Comparison of ENCODE assay signal across 25 mouse cellular contexts in genomic region chr9:75425796-75426391, GRCm38 (mm10). TPM values are rescaled to one million over a fixed set of nuclear protein-coding genes. Genes with fewer than 3 reads are reported as not detected.
DNase-seq lines count a peak whose midpoint lies in the region; ATAC-seq and TF ChIP-seq lines count a peak whose summit lies in the region.
"Had no signal": no experiment of that assay in that cellular context is flagged by ENCODE, and none has a peak within 500 bp of the region (broad histone marks: within the 10 kb centered on the region; RNA-seq: fewer than 3 reads in every experiment).

No protein-coding gene starts in this region.

- H3K9me3 ChIP-seq in kidney, embryonic 16.5 days (ENCODE audit: low read length), result no peaks in the 10 kb centered on the region
- no peaks in the 10 kb centered on the region for H3K9me3 ChIP-seq in midbrain, embryonic 11.5 days (ENCODE audit: control insufficient read depth, low read length)
- H3K9me3 ChIP-seq in midbrain, embryonic 15.5 days, result no peaks in the 10 kb centered on the region
- H3K9me3 ChIP-seq: embryonic facial prominence, embryonic 13.5 days; heart, embryonic 15.5 days; hindbrain, embryonic 15.5 days; liver, embryonic 13.5 days; midbrain, embryonic 12.5 days had no signal

- H3K4me2 ChIP-seq in kidney, embryonic 16.5 days (replicated peaks; ENCODE audit: low read depth, low read length), result no peak overlapping the region
- no peak overlapping the region for H3K4me2 ChIP-seq in midbrain, embryonic 11.5 days
- no peak overlapping the region for H3K4me2 ChIP-seq in midbrain, embryonic 15.5 days
- H3K4me2 ChIP-seq: embryonic facial prominence, embryonic 13.5 days; heart, embryonic 15.5 days; hindbrain, embryonic 15.5 days; liver, embryonic 13.5 days; midbrain, embryonic 12.5 days had no signal

- no peak overlapping the region for H3K4me3 ChIP-seq in kidney, embryonic 16.5 days (ENCODE audit: low read length)
- H3K4me3 ChIP-seq in midbrain, embryonic 11.5 days (ENCODE audit: low read depth, low read length), result no peak overlapping the region
- no peak overlapping the region for H3K4me3 ChIP-seq in midbrain, embryonic 15.5 days
- H3K4me3 ChIP-seq in embryonic fibroblast, embryonic 13.5 days (ENCODE audit: insufficient read depth, low read length), result no peak overlapping the region
- H3K4me3 ChIP-seq in cerebellum, adult 2 months (replicated peaks; ENCODE audit: insufficient read depth, low read depth, low read length), result no peak overlapping the region
- H3K4me3 ChIP-seq: embryonic facial prominence, embryonic 13.5 days; heart, embryonic 15.5 days; hindbrain, embryonic 15.5 days; liver, embryonic 13.5 days; midbrain, embryonic 12.5 days had no signal

- TF ChIP-seq POLR2A in embryonic fibroblast, embryonic 13.5 days (IDR thresholded peaks at IDR 0.05; ENCODE audit: low read depth, low read length), result no peak
- TF ChIP-seq POLR2A in cerebellum, adult 2 months (IDR thresholded peaks at IDR 0.05; ENCODE audit: borderline replicate concordance, insufficient read depth, low read length), result no peak

- no peak for DNase-seq in kidney, postnatal 25 days
- DNase-seq in midbrain, embryonic 11.5 days (ENCODE audit: low spot score, missing footprints), result peak; percentile 37
- no peak for DNase-seq in cerebellum, adult 2 months
- DNase-seq in cerebellum, postnatal 36 days, result no peak
- DNase-seq: adrenal gland, postnatal 36 days; cerebellum, adult 11-12 months; cerebellum, postnatal 14 days; embryo, embryonic 11 days; heart, postnatal 4 days; kidney, postnatal 10 days; layer of hippocampus, postnatal 36 days; liver, embryonic 13.5 days; right cerebral cortex, postnatal 14 days; thymus, adult 2 months; thymus, postnatal 4 days had no signal

- 0 out of 2 replicates have a peak, but pooled peaks have one; percentile 22 for ATAC-seq in kidney, embryonic 16.5 days (ENCODE audit: low FRiP score, low TSS enrichment)
- no peak for ATAC-seq in midbrain, embryonic 11.5 days (ENCODE audit: low FRiP score)
- no peak for ATAC-seq in midbrain, embryonic 15.5 days (replicated peaks)
- ATAC-seq: forebrain, embryonic 14.5 days; intestine, embryonic 16.5 days had no signal

- no peaks in the 10 kb centered on the region for H3K27me3 ChIP-seq in kidney, embryonic 16.5 days (ENCODE audit: insufficient read depth, low read length)
- no peaks in the 10 kb centered on the region for H3K27me3 ChIP-seq in midbrain, embryonic 11.5 days (ENCODE audit: control insufficient read depth, insufficient read depth, low read length)
- no peaks in the 10 kb centered on the region for H3K27me3 ChIP-seq in midbrain, embryonic 15.5 days (replicated peaks)
- no peaks in the 10 kb centered on the region for H3K27me3 ChIP-seq in cerebellum, adult 2 months (ENCODE audit: control insufficient read depth, insufficient read depth, low read length)
- H3K27me3 ChIP-seq: embryonic facial prominence, embryonic 13.5 days; heart, embryonic 15.5 days; hindbrain, embryonic 15.5 days; liver, embryonic 13.5 days; midbrain, embryonic 12.5 days had no signal

- H3K27ac ChIP-seq in kidney, embryonic 16.5 days (ENCODE audit: low read length), result no peak overlapping the region
- H3K27ac ChIP-seq in midbrain, embryonic 11.5 days (ENCODE audit: low read depth, low read length), result no peak overlapping the region
- H3K27ac ChIP-seq in midbrain, embryonic 15.5 days, result no peak overlapping the region
- H3K27ac ChIP-seq in embryonic fibroblast, embryonic 13.5 days (ENCODE audit: insufficient read depth, low read length), result peak overlapping the region; percentile 42; the same call in 1 of the 2 replicates
- no peak overlapping the region for H3K27ac ChIP-seq in cerebellum, adult 2 months (ENCODE audit: insufficient read depth, low read length)
- H3K27ac ChIP-seq: embryonic facial prominence, embryonic 13.5 days; heart, embryonic 15.5 days; hindbrain, embryonic 15.5 days; liver, embryonic 13.5 days; midbrain, embryonic 12.5 days; stomach, postnatal 0 days had no signal

- H3K9ac ChIP-seq in kidney, embryonic 16.5 days (replicated peaks; ENCODE audit: low read length), result no peak overlapping the region
- H3K9ac ChIP-seq in midbrain, embryonic 11.5 days (ENCODE audit: low read length), result no peak overlapping the region
- no peak overlapping the region for H3K9ac ChIP-seq in midbrain, embryonic 15.5 days
- H3K9ac ChIP-seq: embryonic facial prominence, embryonic 13.5 days; heart, embryonic 15.5 days; hindbrain, embryonic 15.5 days; liver, embryonic 13.5 days; midbrain, embryonic 12.5 days had no signal

- H3K4me1 ChIP-seq in kidney, embryonic 16.5 days (ENCODE audit: insufficient read depth, low read length), result no peaks in the 10 kb centered on the region
- H3K4me1 ChIP-seq in midbrain, embryonic 11.5 days (ENCODE audit: control insufficient read depth, insufficient read depth, low read length), result no peaks in the 10 kb centered on the region
- no peaks in the 10 kb centered on the region for H3K4me1 ChIP-seq in midbrain, embryonic 15.5 days
- peaks cover 29% of the 10 kb centered on the region for H3K4me1 ChIP-seq in embryonic fibroblast, embryonic 13.5 days (ENCODE audit: control insufficient read depth, insufficient read depth, low read length)
- peaks cover 15% of the 10 kb centered on the region for H3K4me1 ChIP-seq in cerebellum, adult 2 months (ENCODE audit: control insufficient read depth, insufficient read depth, low read length)
- H3K4me1 ChIP-seq: hindbrain, embryonic 15.5 days; midbrain, embryonic 12.5 days had no signal

- 69% methylated on average over 7 of the region's 7 CpGs for WGBS in kidney, embryonic 16.5 days
- WGBS in midbrain, embryonic 11.5 days, result 87% methylated on average over 7 of the region's 7 CpGs
- WGBS in midbrain, embryonic 15.5 days, result 91% methylated on average over 7 of the region's 7 CpGs
- 91% methylated on average over 7 of the region's 7 CpGs for WGBS in cerebellum, adult 2 months

- no peak for TF ChIP-seq CTCF in embryonic fibroblast, embryonic 13.5 days (IDR thresholded peaks at IDR 0.05; ENCODE audit: borderline replicate concordance, insufficient read depth, low read length)
- no peak for TF ChIP-seq CTCF in cerebellum, adult 2 months (IDR thresholded peaks at IDR 0.05; ENCODE audit: borderline replicate concordance, insufficient read depth, low read depth, low read length)

- H3K36me3 ChIP-seq in kidney, embryonic 16.5 days (ENCODE audit: insufficient read depth, low read length), result no peaks in the 10 kb centered on the region
- H3K36me3 ChIP-seq in midbrain, embryonic 11.5 days (ENCODE audit: control insufficient read depth, insufficient read depth, low read length), result no peaks in the 10 kb centered on the region
- H3K36me3 ChIP-seq in midbrain, embryonic 15.5 days (replicated peaks), result no peaks in the 10 kb centered on the region
- H3K36me3 ChIP-seq: embryonic facial prominence, embryonic 13.5 days; heart, embryonic 15.5 days; hindbrain, embryonic 15.5 days; liver, embryonic 13.5 days; midbrain, embryonic 12.5 days had no signal

RNA-seq across cellular contexts. Expression of gene Leo1, which starts 15.4 kb away (rescaled TPM):
- polyA plus RNA-seq in kidney, embryonic 16.5 days (2015; fragmentation: Nextera tagmentation; extraction: Ambion mirVana), result 40.1 and 43.1 TPM in 2 replicates
- polyA plus RNA-seq in midbrain, embryonic 11.5 days (2014; fragmentation: Nextera tagmentation; extraction: Ambion mirVana), result 45.2 and 49.9 TPM in 2 replicates
- polyA plus RNA-seq in midbrain, embryonic 15.5 days (2015; fragmentation: Nextera tagmentation; extraction: Ambion mirVana), result 45.9 and 46.4 TPM in 2 replicates
- polyA plus RNA-seq in embryonic fibroblast, embryonic 13.5 days (2011; ENCODE audit: insufficient read length, low read depth, missing spikeins), result 29.6 and 30.6 TPM in 2 replicates
- 26.9 and 31.6 TPM in 2 replicates for polyA plus RNA-seq in cerebellum, adult 2 months (2012; rRNA removed)

RNA-seq across cellular contexts. Expression of gene Mapk6, which starts 16.1 kb away (rescaled TPM):
- 55.0 and 61.9 TPM in 2 replicates for polyA plus RNA-seq in kidney, embryonic 16.5 days (2015; fragmentation: Nextera tagmentation; extraction: Ambion mirVana)
- polyA plus RNA-seq in midbrain, embryonic 11.5 days (2014; fragmentation: Nextera tagmentation; extraction: Ambion mirVana), result 193 and 199 TPM in 2 replicates
- polyA plus RNA-seq in midbrain, embryonic 15.5 days (2015; fragmentation: Nextera tagmentation; extraction: Ambion mirVana), result 155 and 169 TPM in 2 replicates
- 107 and 120 TPM in 2 replicates for polyA plus RNA-seq in embryonic fibroblast, embryonic 13.5 days (2011; ENCODE audit: insufficient read length, low read depth, missing spikeins)
- 71.3 and 76.0 TPM in 2 replicates for polyA plus RNA-seq in cerebellum, adult 2 months (2012; rRNA removed)
